Mouse (Mus musculus) kidney, adult 2 months (tissue): ENCODE results near the gene Psen2.

ENCODE experiments used
- CTCF ChIP-seq: fragments of 200-500 bp; conservative IDR thresholded peaks from 2 replicates; pipeline ENCODE4 v1.5.1; 2011; ENCODE audit warnings: low read depth, mild to moderate bottlenecking, control low read depth, low read length, moderate library complexity, mixed read lengths; ENCODE audit not compliant: insufficient read depth, insufficient read length
- POLR2A ChIP-seq: fragments of 200-500 bp; IDR thresholded peaks from one replicate; pipeline ENCODE4 v1.6.1; 2011; ENCODE audit warnings: low read depth, low read length, control low read depth

- no peak for TF ChIP-seq CTCF
- TF ChIP-seq POLR2A = no peak
These were observed 11.8 kb downstream of the Psen2 start for GRCm38 (mm10) chr1:180251176-180252048.
